ENCODE assay signal across 15 mouse cellular contexts in the genomic region with DNA sequence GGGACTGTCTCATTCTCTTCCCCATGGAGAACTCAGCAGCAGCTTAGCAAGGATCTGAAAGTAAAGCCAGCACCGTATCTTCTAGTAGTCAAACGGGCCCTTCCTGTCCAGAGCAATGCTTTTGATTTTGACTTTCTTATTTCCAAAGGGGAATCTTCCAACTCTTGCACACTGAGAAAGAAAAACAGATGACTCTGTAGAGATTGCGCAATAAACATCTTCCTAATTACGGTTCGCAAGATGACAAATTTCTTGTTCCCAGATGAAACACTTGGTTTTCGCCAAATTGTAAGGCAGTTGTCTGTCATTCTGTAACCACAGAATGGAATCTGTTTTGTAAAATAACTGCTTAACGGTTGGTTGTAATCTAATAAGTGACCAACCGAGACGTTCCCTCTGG.
"Had no signal": no experiment of that assay in that cellular context is flagged by ENCODE, and none has a peak within 500 bp of the region (broad histone marks: within the 10 kb centered on the region; RNA-seq: fewer than 3 reads in every experiment).

No protein-coding gene starts in this region.

- H3K4me2 ChIP-seq: neural tube, embryonic 13.5 days; neural tube, embryonic 15.5 days; stomach, embryonic 15.5 days had no signal

- H3K9me3 ChIP-seq: neural tube, embryonic 15.5 days; stomach, embryonic 15.5 days had no signal

- H3K27me3 ChIP-seq: neural tube, embryonic 13.5 days; neural tube, embryonic 15.5 days; stomach, embryonic 15.5 days had no signal

- H3K9ac ChIP-seq: neural tube, embryonic 13.5 days; neural tube, embryonic 15.5 days; stomach, embryonic 15.5 days had no signal

- H3K36me3 ChIP-seq: neural tube, embryonic 13.5 days; neural tube, embryonic 15.5 days; stomach, embryonic 15.5 days had no signal

- H3K4me3 ChIP-seq: neural tube, embryonic 13.5 days; neural tube, embryonic 15.5 days; stomach, embryonic 15.5 days had no signal

- H3K27ac ChIP-seq: neural tube, embryonic 13.5 days; neural tube, embryonic 15.5 days; stomach, embryonic 15.5 days; stomach, postnatal 0 days had no signal

- H3K4me1 ChIP-seq: neural tube, embryonic 13.5 days; neural tube, embryonic 15.5 days; stomach, embryonic 15.5 days had no signal

- DNase-seq: right cerebral cortex, adult 18-20 months; right cerebral cortex, postnatal 14 days; right cerebral cortex, postnatal 25 days; right cerebral cortex, postnatal 4 days; spleen, adult 18-20 months; thymus, adult 18-20 months; thymus, adult 2 months; thymus, postnatal 14 days; thymus, postnatal 25 days; thymus, postnatal 36 days; thymus, postnatal 4 days had no signal
